Mouse (Mus musculus): Measurements from ENCODE around the gene Rnf10. TPM values are rescaled to one million over a fixed set of nuclear protein-coding genes. Genes with fewer than 3 reads are reported as not detected.
A peak's percentile ranks its signal among the peaks of the same experiment; 100 is the strongest.
"Not testable (repeated sequence)": the region's sequence is repeated elsewhere in the genome, so short reads cannot be mapped to it uniquely, and the experiment has no call there.

Rnf10 gene
- total RNA-seq (2022): 100 to 1,000 TPM; 355 to 414 (median 370) TPM

- peak; percentile 100 for DNase-seq (ENCODE audit: low spot score)
Observed at GRCm38 (mm10) chr5:115272812-115273548, at the start of gene Rnf10. Gene Rnf10 (minus strand): TSS chr5:115272898.

DNA sequence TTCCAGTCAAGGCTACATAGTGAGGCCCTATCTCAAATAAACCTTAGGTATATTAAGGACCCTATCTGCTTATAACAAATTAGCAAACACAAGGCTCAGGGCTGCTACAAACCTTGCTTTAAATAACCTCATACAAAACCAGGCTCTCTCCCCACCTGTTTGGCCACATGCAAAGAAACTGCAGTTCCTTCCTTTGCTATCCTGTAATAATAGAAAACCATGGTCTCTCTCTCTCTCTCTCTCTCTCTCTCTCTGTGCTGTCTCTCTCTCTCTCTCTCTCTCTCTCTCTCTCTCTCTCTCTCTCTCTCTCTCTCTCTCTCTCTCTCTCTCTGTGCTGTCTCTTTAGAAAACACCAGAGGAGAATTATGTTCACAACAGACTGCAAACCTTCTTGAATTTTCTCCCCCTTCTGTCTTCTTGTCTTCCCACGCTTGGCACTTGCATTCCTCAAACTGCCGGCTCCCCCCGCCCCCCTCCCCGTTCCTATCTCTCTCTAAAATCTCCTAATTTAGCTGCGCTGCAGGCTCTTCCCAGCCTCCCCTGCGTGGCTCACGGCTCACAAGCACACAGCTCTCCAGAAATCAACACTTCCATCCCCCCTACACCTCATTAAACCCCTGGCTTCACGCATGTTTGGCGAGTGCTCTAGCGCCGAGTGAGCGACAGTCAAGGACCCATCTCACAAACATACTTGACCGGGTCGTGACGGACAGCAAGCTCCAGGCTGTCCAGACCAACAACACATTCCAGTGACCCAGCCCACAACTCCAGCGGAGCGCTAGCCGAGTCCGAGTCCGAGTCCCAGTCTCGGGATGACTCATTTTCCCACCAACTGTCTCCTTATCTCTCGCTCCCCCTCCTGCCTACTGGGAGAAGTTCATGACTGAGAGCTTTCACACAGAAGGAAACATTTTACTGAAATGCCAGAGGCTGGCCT lies 46.6 kb upstream of the Rnf10 start:
- DNase-seq (ENCODE audit: low spot score): peak; percentile 80

DNA sequence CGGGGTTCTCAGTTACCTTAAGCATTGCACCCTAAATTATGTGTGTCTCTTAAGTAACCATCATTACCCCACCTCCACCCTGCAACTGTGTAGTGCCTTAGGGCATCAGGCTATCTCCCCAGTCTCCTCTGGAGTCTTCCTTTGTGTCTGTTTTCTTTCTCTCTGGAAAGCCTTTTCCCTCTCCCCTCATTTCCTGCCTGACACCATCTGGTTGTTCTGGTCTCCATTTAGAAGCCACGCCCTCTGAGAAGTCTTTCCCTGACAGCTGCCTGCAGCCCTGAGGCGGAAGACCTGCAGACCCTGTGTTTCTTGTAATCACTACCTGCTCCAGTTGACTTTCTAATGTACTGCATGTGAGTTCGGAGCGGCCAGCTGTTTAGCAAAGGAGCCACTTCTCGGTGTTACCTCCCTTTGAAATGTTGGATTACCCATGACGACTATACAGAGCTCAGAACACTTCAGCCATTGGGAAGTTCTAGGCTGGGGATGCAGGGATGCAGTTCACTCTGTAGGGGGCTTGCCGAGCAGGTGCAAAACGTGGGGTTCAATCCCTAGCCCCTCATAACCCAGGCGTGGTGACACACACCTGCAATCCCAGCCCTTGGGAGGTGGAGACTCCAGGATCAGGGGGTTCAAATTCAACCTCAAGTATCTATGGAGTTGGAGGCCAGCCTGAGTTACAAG lies 45.1 kb upstream of the Rnf10 start:
- DNase-seq (ENCODE audit: low spot score): no peak

- DNase-seq (ENCODE audit: low spot score): no peak
Observed at GRCm38 (mm10) chr5:115316968-115317644, 44.4 kb upstream of the Rnf10 start.

- no peak for DNase-seq (ENCODE audit: low spot score)
Observed at GRCm38 (mm10) chr5:115313668-115313943, 40.9 kb upstream of the Rnf10 start.

GRCm38 (mm10) chr5:115312816-115313667 lies 40.3 kb upstream of the Rnf10 start:
- no peak for DNase-seq (ENCODE audit: low spot score)

DNA sequence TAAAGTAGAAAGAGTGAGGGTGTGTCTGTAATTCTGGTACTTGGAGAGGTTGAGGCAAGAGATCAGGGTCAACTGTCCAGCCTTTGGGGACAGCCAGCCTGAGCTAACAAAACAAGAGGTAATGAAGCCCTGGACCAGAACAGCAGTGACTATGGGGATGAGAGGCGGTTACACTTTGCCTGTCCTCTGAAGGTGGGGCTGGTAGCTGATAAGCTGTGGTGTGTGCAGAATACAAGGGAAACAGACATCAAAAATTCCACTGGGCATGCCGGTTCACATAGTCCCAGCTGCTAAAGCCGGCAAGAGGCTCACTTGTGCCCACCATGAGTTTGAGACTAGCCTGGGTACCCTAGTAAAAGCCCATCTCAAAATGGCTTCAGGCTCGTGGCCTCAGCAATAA lies 39.7 kb upstream of the Rnf10 start:
- no peak for DNase-seq (ENCODE audit: low spot score)

DNA sequence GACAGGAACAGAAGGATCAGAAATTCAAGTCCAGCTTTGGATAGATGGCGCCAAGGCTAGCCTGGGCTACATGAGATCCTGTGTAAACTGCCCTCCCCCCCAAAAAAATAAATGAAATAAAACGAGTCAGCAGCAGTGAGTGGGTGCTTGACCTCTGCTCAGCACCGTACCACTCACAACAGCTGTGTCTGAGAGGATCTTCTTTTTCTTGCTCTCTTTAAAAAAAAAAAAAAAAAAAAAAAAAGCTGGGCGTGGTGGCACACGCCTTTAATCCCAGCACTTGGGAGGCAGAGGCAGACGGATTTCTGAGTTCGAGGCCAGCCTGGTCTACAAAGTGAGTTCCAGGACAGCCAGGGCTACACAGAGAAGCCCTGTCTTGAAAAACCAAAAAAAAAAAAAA lies 29.5 kb upstream of the Rnf10 start:
- DNase-seq (ENCODE audit: low spot score): not testable (repeated sequence)

DNA sequence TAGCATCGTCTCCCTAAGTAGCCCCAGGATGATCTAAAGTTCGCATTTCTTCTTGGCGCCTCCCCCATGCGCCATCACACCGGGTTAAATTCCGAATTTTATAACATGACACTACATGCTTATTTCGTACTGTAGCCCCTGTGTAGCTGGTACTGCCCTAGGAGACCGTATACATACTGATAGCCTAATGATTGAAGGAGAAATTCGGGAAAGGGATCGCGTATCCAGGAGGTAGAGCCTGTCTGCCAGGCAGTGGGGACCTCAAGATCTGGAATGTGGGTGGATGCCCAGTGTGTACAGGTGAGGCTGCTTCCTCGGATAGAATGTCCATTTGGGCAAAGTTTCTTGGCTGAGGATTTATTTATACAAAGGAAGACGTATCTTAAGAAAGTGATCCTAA lies 28.9 kb upstream of the Rnf10 start:
- DNase-seq (ENCODE audit: low spot score): no peak

DNA sequence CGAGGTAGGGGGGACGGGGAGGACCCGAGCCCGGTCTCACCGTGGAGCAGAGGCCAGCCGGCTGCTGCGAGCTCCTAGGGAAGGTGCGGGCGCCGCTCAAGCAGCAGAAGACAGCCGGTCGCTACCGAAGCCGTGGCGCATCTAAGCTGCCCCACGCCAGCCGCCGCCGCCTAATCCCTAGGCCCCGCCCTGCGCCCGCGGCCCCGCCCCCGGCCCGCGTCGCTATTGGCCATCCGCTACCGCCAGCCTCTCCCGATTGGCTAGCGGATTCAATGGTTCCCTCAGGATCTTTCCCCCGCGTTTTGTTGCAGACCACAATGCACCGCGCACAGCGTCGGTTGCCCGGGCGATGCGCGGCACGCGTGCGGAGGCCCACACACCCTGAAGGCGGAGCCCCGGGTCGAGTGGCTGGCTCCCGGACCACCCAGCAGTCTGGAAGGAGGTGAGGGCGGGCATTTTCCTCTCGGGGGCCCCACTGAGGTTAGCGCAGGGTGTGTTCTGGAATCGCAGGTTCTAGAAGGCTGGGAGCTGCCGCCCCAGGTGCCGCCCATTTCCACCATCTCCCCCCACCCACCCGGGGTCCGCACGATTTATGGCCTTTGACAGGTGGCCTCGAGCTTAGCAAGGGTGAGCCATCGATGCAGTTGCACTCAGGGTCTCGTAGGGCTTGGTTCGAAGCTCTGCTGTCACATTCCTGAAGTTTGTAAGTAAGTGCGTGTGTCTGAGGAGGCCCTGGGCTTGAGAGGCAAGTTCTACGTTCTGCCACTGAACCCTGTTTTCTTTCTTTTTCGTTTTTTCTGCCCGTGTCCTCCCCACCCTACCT lies 28.3 kb upstream of the Rnf10 start, which contains the start of gene Dynll1:
Gene Dynll1 (minus strand): TSS at position 208 of the 823 bp plus-strand sequence.
- DNase-seq (ENCODE audit: low spot score): peak; percentile 100

DNA sequence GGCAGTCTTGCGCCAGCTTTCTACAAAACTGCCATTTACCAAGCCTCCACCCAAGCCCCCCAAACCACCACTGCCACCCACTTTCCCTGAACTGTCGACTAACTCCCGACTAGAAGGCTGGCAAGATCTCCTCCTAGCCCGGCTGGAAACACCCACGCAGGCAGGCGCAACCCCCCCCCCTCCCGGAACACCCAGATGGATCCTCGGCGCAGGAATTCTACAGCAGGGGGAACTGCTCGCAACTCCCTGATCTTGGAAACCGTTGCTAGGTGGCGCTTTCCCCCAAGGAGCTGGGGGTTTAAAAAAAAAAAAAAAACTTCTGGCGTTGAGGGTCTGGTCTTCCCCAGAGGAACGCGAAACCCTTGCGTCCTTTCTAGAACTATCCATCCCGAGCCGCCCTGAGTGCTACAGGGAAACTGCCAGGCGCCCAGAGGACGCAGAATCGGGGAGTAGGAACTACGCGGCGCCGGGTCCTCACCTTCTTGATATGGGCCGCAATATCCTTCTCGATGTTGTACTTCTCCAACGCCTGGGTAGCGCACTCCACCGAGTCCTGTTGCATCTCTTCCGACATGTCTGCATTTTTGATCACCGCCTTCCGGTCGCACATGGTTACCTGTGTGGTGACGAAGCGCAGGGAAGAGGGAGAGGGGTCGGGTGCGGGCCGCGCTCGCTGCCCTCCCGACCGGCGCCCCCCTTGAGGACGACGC lies 27.5 kb upstream of the Rnf10 start:
- peak; percentile 50 for DNase-seq (ENCODE audit: low spot score)

GRCm38 (mm10) chr5:115296347-115296746 lies 23.6 kb upstream of the Rnf10 start:
- DNase-seq (ENCODE audit: low spot score): no peak

DNA sequence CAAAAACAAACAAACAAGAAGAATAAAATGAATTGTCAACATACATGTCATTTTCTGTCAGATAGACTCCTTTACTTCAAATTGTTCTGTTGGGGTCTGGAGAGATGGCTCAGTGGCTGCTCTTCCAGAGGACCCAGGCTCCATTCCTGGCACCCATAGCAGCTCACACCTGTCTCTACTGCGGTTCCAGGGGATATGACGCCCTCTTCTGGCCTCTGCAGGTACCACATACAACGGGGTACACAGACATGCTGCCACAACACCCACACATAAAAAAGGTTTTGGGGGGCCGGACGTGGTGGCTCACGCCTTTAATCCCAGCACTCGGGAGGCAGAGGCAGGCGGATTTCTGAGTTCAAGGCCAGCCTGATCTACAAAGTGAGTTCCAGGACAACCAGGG lies 21.5 kb upstream of the Rnf10 start:
- DNase-seq (ENCODE audit: low spot score): no peak

GRCm38 (mm10) chr5:115284735-115285134 lies 12.0 kb upstream of the Rnf10 start:
- no peak for DNase-seq (ENCODE audit: low spot score)

DNA sequence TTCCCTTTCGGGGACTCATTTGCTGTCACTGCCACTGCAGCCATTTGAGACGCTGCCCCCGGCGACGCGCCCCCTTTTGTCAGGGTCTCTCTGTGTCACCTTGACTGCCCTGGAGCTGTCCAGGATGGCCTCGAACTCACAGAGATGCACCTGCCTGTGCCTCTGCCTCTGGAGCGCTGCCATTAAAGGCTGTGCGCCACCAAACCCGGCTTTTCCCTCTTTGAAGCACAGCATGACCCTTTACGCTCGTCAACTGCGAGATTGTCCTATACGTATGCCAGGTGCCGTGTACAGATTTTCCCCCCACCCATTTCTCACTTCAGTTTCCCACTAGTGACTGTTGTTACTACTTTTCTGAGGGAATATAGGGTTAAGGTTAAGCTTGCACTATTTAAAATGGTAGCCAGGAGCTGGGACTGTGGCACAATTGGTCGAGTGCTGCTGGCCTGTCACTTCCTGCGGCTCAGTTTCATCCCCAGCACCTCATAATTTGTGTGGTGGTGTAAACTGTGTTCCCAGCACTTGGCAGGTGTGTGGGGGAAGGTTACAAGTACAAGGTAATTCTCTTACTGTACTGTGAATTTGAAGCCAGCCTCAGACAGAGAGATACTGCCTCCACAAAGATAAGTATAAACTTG lies 7.5 kb upstream of the Rnf10 start:
- no peak for DNase-seq (ENCODE audit: low spot score)

DNA sequence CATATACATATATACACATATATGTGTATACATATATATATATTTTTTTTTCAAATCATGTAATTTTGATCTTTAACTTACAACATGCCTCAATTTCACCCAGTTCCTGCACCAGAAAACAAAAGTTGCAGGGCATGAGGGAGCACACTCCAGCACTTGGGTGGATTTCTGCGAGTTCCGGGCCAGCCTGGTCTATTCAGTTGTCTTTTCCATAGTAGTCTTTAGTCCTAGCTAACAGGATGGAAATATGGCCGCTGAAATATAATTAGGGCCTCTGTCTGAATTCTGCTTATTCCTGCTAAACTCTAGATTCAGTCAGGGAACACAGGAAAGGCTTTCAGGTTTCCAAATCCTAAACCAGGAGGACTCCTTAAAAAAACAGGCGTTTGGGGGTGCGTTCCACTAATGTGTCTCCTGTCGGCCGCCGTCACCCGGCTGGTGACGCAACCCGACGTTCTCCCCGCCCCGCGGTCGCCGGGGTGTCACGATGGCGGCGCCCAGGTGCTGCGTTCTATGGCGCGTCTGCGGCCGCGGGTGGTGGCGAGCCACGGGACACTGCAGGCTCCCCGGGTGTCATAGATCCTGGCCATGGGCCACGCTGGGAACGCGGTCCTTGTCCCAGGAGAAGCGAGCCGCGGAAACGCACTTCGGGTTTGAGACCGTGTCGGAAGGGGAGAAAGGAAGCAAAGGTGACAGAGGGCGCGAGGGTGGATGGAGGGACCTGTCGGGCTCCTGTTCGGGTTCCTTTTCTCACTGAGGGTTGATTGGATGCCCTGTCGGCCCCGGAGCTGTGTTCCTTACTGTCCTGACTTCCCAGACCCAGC lies 6.7 kb upstream of the Rnf10 start, which contains the start of gene Coq5:
Gene Coq5 (plus strand): TSS at position 441 of the 824 bp plus-strand sequence.
- peak; percentile 88 for DNase-seq (ENCODE audit: low spot score)

DNA sequence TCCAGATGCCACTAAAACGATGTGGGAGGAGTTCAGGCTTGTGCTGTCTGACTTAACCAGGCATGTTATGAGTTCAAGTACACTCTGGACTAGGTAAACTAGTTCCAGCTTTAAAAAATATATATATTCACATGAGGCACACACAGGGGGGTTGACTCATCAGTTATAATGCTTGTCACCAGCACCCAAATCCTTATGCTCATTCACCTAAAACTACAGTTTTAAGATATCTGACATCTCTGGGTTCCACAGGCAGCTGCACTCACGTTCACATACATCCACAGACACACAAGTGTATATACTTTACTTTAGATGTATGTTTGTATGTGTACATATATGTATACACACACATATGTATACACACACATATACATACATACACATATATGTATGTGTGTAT lies 6.1 kb upstream of the Rnf10 start:
- no peak for DNase-seq (ENCODE audit: low spot score)

GRCm38 (mm10) chr5:115278053-115278452 lies 5.4 kb upstream of the Rnf10 start:
- DNase-seq (ENCODE audit: low spot score): no peak

Data from heart, adult 8-10 months (tissue).